Mouse (Mus musculus) right cerebral cortex, adult 2 months (tissue): ENCODE data around the gene Prkar1b.

Experiments used
- DNase-seq, 2 experiments: peaks; one replicate each; pipeline ENCODE4 v3.0.0; 2021 to 2022; ENCODE audit warnings: low spot score in 2 of 2

Prkar1b gene

DNA sequence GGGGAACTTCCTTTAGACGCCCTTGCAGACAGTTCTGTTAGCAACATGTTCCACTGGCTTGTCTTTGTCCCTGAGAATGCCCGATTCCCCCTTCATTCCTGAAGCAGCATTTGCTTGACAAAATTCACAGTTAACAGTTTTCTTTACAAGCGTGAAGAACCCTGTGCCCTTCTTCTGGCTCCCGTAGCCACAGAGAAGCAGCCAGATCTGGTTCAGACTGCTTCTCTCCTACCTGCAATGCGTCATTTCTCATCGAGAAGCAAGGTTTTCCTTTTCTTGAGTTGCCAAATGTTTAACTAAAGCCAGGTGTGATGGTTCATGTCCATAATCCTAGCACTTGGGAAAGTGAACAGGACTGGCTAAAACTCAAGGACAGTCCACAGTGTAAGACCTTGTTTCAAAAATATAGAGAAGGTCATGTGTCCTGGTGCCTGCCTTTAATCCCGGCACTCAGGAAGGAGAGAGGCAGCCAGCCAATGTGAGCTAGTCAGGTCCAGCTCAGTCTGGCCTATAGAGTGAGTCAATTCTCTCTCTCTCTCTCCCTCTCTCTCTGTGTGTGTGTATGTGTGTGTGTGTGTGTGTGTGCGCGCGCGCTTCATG, 3.2 kb downstream of the Prkar1b start:
- DNase-seq: no peak

DNA sequence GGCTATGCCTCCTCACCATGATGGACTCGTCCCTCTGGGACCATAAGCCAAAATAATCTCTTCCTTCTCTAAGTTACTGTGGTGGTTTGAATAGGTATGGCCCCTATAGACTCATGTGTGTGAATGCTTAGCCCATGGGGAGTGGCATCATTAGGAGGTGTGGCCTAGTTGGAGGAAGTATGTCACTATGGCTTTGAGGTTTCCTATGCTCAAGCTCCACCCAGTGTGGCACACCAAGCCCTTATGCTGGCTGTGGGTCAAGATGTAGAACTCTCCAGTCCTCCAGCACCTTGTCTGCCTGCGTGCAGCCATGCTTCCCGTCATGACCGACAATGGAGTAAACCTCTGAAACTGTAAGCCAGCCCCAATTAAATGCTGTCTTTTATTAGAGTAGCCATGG, 4.1 kb downstream of the Prkar1b start:
- DNase-seq: no peak

DNA sequence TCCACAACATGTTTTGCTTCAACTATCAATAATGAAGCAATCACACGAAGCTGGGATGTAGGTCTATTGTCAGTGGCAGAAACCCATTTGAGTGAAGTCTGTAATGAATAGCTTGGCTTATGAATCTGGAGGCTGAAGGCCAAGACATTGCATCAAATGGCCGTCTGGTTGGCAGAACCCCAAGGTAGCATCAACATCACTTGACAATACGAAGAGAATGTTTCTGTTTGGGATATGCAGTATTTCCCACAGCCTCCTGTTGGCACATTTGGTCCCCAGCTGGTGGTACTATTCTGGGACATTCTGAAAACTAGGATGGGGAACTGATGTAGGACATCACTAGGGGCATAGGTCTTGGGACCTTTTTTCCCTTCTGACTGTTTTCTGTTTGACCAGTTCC, 5.9 kb downstream of the Prkar1b start:
- no peak for DNase-seq

DNA sequence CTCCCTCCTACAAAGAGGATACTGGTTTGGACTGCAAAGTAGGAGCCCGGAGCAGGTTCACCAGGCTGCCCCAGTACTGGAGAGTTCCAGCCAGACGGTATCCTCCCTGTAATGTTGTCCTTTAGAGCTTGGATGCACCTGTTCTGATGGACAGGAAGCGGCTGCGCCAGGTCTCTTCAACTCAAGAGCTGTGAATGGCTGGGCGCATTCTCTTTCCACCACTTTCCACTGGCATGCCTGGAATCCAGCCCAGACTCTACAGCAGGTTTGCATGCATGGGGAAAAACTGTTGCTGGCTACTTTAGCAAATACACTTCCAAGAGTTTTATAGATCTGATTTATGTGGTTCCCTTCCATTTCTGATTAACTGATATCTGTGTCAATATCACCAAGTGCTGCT, 8.5 kb downstream of the Prkar1b start:
- peak in 1 of 2 experiments; percentile 26 for DNase-seq

DNA sequence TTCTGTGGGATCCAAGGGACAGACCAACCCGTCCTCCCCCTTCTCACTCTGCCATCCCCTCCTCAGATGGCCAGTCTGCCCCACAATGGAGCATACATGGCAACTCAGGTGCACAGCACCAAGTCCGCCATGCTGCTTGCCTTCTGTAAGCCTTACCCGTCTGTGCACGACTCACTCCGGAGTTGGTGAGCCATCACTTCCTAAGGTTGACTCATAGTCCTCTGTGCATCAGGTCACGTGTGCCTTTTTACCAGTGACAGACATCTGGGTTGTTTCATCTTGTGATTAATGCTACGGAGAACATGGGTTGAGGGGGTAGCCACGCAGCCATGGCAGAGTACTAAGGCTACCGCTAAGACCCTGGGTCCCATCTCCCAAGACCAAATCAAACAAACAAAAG, 9.2 kb downstream of the Prkar1b start:
- DNase-seq: no peak

DNA sequence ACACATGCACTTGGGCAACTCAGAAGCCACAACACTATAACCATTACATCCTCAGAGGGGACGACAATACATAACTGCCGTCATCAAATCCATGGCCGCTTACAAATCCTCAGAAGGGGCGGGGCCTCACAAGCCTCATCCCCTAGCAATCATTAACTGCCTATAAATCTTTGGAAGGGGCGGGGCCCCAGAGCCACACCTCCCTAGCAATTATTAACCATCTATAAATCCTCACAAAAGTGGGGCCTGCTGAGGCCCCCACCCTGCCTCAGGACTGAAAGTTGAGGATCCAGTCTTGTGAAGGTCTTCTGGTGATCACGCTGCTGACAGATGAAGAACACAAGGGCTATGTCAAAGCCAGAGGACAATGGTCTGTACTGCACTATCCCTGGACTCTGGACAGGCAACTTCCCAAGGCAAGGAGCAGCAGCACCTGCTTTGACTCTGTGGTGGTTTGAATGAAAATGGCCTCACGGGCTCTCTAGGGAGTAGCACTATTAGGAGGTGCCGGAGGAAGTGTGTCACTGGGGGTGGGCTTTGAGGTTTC, 10.8 kb downstream of the Prkar1b start:
- DNase-seq: no peak

DNA sequence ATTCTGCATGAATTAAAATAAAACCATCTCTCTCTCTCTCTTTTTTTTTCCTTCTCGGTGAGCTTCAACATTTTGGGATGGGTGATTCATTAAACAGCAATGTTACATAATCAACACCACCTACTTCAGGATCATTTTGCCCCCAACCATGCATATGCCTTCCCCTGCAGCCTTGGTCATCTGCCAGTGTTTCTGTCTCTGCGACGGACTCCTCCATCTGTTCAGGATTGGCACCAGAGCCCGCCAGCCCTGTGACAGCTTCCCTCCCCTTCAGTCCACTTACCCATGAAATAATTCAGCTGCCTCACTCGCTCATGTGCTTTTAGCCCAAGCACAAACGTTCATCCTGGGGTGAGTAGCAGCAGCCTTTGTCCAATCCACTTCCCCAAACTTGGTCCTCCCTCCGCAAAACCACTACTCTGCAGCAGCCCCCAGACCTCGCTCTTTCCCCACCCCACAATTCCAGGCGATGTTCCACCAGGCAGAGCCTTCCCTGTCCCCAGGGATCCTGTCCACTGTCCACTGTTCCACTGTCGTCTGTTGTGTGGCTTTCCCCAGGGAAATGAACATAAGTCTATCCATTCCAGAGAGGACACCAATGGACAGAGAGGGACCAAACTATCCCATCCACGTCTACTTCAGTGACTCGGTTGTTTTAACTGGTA, 11.4 kb downstream of the Prkar1b start:
- peak; percentile 84 to 86 for DNase-seq

DNA sequence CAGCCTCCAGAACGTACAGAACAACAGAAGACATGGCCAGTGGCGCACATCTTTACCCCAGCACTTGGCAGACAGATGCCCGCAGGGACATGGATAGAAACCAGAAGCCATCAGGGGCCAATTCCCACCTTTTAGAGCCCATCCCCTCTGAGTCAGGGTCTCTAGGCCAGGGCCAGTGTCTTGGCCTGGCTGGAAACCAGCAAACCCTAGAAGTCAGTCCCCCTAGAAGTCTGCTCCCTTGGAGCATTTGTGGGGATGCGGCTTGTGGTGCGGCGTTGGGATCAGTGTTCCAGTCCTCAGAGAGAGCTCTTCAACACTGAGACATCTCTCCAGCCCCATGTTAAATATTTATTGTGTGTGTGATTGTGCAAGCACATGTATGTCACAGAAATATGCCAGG, 12.6 kb downstream of the Prkar1b start:
- no peak for DNase-seq

DNA sequence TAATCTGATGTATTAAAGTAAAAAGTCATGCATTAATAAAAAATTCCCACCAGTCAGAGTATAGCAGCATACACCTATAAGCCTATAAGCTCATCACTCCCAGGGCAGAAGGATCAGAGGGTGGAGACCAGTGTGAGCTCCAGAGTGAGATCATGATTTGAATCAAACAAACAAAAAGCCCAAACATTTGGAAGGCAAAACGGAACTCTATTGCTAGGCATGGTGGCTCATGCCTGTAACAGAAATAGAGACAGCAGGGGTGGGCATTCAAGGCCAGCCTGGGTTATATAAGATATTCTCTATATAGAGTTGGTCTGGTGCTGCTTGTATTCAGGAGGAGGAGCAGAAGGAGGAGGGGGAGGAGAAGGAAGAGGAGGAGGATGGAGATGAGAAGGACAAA, 13.5 kb downstream of the Prkar1b start:
- peak in 1 of 2 experiments; percentile 29 for DNase-seq

DNA sequence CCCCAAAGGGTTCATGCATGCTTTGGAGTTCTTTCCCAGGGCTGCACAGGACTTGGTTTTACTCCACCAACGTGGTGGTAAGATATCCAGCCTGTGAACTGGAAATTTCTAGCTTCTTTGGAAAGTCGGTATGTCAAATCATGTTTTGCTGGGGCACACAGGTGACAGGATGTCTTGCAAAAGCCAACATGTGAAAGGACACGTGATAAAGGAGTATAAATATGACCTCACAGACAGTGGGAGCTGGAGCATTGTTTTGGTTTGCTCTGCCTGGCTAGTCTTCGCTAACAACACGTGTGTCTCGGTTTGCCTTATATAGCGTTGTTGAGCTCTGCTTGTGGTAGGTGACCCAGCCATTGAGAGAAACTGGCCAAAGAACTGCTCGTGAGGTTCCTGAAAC, 15.3 kb downstream of the Prkar1b start:
- no peak for DNase-seq

DNA sequence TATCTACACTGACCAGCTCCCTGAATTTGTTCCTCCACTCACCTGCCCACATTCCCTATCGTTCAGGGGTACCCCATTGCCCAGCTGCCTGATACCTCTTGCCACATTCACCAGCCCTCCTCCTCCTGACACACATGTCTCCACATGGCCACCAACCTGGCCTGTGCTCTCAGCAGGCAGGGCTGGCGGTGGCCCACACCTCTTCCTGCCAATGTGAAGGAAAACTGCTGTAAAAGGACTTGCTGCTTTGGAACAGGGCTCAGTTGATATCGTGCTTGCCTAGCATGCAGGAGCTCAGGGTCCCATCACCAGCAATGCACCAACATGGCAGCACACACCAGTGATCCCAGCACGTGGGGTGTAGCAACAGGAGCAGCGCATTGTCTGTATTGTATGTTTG, 19.4 kb downstream of the Prkar1b start:
- DNase-seq: peak in 1 of 2 experiments; percentile 32

DNA sequence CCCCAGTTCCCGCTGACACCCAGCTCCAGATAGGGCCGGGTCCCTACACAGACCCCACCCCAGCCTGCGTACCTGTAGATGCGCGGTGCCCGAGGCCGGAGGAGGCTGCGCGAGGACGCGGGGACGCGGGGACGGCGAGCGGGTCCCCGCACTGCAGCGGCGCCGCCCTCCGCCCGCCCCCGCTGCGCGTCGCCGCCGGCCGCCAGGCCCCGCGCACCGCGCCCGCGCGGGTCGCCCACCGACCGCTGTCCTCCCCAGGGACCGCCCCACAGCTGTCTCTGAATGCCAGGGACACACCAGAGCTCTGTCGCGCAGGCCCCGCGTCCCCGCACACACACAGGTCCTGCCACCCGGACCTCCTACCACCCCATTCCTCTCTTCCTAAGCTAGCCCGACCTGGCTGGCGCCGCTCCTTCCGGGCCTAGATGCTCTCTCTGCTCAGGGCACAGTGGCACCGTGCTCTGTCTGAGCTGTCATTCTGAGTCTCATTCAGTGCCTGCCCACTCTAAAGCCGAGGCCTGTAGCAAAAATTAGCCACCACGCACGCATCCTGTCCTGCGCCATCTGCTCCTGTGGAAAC, 20.1 kb downstream of the Prkar1b start:
- peak; percentile 75 for DNase-seq

DNA sequence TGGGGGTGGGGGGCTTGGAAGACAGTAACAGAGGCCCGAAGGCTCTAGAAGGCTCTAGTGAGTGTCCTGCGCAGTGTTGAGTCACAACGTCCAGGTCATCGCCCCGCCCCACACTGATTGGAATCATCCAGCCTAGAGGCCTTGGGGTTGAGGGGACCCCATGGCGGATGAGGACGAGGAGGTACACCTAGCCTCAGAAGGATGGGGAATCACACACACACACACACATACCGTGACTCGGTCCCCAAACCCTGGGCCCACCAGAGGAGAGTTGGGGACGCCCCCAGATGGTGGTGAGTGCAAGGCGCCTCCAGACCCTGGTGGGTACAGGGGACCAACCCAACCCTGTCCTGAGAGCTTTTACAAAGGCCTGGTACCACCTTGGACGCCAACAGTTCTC, 20.7 kb downstream of the Prkar1b start:
- DNase-seq: peak; percentile 40 to 47

DNA sequence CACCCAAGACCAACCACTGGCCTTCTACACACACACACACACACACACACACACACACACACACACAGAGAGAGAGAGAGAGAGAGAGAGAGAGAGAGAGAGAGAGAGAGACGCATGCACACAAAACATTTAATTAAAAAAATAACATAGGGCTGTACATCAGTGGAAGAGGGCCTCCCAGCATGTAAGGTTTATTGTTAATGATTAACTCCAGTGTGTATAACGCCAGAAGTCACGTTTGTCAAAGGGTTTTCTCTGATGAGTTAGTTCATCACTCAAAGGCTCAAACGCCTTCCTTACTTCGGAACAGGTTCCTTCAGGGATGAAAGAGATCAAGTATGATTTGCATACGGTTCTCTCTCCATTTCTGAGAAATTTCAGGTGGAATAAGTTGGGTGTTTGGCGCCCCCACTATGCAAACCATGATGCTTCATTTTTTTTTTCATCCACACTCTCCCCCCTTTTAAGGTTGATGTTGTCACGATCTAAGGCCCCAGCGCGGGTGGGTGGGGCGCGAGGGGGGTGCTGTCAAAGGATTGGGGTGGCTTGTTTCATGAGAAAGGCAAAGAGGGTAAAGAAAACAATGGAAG, 21.2 kb downstream of the Prkar1b start:
- DNase-seq: peak; percentile 36 to 37

DNA sequence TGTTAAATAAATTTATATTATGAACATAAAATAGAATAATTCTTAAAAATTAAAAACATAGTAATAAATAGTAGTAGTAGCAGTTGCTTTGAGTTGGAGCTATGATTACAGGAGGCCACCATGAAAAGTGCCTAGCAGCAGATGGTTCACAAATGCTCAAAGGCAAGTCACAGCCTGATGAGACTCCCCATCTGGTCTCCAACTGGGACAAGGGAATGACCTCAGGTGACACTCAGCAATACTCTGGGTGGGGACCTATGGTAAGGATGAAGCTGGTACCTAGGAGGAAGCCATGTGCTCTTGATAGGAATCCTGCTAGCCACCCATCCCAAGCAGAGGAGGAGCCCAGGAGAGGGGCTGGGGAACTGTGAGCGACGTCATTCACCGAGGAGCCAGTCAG, 24.1 kb downstream of the Prkar1b start:
- DNase-seq: no peak

DNA sequence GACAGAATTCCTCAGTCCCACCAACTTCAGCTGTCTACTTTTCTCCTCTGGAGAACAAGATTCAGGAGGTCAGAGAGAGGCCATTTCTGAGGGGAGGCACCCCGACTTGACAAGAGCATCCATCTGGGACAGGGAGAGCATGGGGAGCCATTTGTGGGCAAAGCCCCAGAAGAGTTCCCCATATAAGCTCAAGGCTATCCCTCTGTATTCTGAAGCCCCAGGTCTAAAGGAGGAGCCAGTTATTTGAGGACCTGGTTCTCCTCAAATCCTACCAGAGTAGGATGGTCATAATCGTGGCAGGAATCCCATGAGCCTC, 30.9 kb downstream of the Prkar1b start:
- no peak for DNase-seq

DNA sequence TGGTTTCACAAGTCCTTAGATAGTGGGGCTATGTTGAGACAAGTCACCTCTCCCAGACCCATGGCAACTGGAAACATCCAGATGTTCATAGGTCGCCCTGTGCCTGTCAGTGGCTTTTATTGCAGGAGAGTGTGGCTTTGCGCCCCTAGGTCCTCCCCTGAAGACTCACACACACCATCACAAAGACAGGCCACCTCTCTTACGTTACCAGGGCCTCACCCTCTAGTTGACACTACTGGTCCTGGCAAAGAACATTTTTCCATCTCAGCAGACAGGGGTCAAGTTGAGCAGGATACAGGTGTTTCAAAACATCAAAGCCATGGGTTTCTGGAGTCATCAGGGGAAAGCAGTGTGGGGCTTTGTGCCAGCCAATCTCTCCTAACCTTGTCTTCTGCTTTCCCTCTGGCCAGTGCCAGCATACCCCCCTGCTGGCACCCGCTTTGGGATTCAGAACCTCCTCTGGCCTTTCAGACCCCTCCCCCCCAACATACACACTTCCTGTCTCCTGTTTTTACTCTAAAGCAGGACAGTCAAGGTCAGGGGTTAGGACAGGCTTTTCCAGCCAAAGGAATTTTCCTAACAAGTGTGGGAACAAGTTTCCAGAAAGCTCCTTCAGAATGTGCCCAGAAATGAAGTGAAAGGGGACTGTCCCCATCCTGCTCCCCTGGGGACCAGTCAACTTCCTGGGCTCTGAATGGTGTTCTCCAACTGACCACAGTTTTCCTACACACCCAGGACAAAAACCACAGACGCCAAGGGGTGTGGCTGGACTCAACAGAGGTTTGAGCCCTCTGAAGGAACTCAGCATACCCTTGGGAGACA, 31.5 kb downstream of the Prkar1b start:
- no peak for DNase-seq

DNA sequence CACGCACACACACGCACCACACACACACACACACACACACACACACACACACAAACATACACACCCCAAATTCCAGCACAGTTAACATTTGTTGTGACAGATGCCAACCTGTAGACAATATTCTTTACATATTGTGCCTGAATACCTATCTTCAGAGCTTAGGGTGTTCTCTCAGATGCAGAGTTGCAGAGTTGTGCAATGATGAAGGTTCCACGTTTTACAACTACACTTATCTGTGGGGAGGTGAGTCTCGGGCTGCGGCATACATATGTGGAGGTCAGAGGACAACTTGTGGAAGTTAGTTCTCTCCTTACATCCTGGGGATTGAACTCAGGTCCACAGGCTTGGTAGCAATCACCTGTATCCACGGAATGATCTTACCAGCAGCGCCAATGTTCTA, 34.3 kb downstream of the Prkar1b start:
- no peak for DNase-seq

DNA sequence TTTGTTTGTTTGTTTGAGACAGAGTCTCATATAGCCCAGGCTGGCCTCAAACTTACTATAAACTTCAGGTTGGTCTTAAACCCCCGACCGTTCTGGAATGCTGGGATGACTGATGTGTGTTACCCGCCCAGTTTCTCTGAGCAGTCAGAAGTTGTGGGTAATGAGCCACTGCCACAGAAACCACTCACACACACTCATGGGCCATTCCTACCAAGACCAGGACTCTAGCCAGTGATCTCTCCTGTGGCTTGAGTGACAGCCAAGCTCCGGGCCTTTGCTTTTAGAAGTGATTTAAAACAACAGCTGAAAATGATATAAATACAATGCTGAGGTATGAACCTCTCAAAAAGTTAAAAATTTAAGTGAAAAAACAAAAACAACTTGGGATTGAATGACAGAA, 34.9 kb downstream of the Prkar1b start:
- no peak for DNase-seq

DNA sequence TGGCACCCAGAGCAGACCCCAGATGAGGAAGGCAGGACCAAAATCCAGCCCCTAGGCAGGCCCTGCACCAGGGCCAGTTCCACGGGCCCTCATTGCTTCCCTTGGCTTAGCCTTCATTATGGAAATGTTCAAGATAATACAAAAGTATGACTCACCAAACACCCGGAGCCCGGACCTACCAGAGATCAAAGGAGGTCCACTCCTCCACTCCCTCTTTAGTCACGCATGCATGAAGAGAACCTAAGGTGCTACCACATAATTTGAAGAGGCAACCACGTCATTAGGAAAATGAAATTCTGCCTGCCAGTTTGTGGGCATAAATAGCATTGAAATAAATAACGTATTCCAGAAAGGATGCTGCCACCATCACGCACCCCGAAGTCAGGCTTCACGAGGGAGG, 37.4 kb downstream of the Prkar1b start:
- no peak for DNase-seq

DNA sequence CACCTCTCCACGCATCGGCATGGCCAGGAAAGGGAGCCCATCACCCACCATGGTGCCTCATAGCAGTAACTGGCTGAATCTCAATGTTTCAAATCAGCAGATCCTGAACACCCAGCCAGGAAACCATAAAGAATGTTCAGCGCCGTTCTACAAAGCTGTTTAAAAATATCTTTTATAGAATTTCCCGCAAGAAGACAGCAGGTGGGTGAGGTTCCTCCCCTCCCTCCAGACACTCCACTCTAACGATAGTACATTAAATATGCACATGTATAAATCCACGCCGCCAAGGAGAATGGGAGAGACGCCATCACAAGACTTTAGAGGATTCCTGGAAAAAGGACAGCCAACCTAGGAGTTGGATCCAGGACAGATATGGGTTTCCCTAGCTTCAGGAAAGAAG, 37.8 kb downstream of the Prkar1b start:
- peak; percentile 38 to 47 for DNase-seq
